Mouse (Mus musculus): Measurements from ENCODE around the gene Celsr1. TPM values are rescaled to one million over a fixed set of nuclear protein-coding genes. Genes with fewer than 3 reads are reported as not detected.
A peak's percentile ranks its signal among the peaks of the same experiment; 100 is the strongest.

Celsr1 gene
- total RNA-seq, 2 experiments from 2014 or later, result 0.31 to 0.43 TPM

DNA sequence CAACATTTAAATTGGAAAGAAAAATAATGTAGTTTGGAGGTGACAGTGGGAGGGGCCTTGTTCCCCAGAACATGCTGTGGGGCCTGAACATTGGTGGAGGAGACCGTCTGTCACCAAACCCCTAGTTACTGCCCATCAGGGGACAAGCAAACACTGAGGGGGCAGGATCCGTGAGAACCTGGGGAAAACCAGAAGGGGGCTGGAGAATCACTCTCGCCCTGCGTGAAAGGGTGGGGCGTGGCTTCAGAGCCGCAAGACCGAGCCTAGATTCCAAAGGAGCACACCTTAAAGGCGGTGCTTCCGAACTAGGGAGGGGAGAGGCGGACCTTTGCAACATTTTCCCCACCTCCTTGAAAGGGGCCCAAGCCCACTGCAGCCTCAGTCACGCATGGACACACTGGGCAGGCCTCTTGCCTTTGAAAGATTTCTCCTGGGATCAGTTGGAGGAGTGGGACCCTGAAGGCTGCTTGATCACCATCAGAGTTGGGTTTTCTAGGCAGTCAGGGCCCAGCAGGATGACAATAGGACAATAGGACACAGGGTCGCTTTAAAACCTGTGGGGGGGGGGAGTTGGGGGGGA is 1.3 kb upstream of the Celsr1 start:
- no peak for DNase-seq

DNA sequence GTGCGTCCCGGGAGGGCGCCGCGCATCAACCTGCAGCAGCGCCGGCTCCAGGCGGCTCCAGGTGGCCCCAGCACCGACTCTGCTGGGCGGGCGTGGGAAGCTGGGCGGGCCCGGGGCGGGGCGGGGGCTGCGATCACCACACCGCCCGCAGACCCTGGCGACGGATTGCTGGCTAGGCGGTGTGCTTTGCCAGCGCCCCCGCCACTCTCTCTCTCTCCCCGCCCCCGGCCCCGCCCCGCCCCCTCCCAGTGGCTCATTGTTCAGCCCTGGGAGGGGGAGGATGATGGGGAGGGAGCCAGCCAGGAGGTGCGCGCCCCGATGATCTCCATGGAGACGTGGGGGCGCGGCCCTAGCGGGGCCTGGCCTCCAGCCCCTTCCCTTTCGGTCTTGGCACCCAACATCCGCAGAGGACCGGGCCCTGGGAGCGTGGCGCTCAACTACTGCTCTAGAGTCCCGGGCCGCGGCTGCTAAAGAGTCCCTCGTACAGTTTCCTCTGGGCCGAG is 495 bp upstream of the Celsr1 start:
- no peak for DNase-seq

DNA sequence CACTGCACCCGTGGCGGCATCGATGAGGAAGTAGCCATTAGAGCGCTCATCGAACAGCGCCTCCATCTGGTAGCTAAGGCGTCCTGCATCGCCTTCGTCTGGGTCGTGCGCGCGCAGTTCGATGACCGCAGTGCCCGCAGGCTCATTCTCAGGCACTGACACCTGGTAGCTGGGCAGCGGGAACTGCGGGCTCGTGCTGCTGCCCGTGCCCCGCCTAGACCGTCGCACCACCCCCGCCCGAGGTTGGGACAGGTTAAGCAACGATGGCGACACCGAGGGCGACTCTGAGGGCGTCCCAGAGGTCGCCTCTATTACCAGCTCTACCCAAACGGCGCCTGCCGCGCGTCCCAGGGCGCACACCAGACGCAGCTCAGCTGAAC is 776 bp downstream of the Celsr1 start:
- no peak for DNase-seq

DNA sequence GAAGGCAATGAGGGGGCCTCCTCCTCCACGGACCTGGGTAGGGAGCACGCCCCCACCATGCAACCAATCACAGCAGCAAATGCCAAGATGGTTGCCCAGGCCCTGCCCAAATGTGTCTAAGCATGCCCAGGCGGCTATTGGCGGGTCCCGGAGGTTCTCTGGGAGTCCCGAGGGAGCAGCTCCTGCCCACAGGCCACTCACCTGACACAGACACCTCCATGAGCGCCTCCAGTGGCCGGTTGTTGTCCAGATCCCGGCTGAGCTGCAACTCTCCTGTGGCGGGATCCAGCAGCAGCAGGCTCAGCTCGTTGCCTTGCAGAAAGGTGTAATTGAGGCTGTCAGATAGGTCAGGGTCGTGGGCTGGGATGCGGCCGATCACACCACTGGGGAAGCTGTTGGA is 3.6 kb downstream of the Celsr1 start:
- DNase-seq, result no peak

DNA sequence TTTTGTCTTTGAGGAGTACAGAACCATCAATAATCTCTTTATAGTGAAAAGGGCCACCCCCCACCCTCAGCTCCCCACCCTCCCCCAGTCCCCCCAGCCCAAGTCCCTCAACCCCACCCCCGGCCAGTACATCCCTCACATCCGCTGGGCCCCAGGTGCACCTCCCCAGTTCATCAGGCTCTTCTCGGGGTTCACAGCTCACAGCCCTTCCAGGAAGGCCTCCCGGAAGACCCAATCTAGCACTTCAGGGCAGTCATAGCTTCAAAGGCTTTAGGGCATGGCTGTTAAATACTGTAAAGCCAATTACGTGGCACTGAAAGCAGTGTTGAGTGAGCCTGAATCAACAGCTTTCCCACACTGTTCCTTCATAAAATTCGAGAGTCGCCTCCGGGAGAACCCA is 5.7 kb downstream of the Celsr1 start:
- DNase-seq, result no peak

DNA sequence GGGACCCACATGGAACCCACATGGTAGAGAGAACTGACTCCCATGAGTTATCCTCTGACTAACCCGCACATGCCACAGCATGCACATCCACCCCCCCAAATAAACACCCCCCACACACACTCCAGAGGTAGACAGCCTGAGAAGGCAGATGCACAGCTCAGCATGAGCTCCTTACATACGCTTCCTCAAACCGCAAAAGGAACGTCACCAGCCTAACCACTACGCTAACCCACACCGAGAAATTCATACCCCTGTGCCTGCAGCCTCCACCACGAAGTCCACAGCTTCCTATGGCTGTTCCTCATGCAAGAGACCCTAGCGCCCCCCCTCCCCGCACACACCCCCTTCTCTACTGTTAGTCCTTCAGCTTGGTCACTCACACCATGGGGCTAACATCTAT is 11.6 kb downstream of the Celsr1 start:
- no peak for DNase-seq

DNA sequence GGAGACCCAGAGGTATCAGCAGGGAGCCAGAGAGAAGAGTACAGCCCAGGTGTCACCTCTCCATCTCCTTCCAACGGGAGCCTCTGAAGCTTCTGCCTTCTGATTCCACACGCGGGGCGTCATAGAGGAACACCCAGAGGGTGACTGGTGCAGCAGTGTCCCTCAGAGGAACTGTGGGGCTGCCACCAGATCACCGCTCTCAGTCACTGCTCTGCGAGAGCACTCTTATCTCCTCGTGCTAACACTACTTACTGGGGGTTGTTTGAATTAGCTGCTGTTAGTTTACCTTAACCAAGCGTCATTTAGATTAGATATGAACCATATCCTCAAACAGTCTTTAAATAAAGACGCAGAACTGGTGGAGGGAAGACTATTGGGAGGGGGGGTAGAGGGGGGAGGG is 12.3 kb downstream of the Celsr1 start:
- no peak for DNase-seq

DNA sequence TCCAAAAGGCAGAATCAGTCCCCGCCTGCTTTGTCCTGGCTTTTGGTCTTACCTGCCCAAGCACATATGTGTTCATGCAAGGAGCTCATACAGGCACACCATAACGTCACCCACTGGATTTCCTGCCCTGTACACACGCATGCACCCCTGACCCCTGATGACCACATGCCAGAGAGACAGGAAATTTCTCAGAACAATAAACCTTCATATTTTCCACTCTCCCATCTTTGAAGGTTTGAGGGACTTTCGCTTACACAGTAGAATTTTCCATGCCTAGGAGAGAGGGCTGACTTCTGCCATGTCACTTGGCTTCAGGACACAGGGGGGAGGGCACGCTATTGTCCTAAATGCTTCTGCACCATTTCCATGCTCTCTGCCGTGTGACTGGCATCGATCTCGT is 13.6 kb downstream of the Celsr1 start:
- no peak for DNase-seq

DNA sequence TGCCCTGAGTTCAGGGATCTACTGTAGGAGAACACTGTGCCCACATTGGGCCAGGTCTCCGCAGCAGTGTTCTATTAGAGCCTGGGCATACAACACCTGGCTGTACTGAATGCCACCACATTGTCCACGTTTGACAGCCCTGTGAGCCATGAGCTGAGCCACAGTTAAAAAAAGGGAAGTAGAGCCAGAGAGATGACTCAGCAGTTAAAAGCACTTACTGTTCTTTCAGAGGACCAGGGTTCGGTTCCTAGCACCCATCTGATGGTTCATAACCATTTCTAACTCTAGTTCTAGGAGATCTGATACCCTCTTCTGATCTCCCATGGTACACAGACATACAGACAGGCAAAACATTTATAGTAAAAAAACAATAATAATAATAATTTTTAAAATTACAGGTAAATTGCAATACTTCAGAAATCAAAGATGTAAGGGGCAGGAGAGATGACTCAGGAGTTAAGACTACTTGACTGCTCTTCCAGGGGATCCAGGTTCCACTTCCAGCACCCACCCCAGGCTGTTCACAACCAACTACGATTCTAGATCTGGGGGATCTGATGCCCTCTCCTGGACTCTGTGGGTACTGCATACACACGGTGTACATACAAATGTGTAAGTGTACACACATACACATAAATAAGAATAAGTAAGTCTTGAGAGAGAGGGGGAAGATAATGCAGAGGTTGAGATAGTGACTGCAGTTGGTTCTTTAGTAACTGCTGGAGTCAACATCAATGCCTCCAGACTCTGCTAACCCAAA is 14.6 kb downstream of the Celsr1 start:
- DNase-seq, result no peak

DNA sequence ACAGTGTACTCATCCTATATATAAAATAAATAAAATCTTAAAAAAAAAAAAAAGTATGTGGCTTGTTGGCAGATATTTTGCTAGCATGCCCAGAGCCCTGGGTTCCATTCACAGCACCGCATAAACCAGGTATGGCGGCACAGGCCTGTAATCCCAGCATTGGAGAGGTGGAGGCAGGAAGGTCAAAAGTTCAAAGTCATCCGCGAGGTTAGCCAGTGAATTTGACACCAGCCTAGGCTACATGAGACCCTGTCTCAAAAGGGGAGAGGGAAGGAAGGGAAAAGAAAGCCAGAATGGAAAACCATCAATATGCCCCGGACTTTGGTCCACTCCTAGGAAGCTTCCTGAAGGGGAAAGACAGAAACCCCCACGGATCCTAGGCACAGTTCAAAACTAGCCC is 16.2 kb downstream of the Celsr1 start:
- no peak for DNase-seq

DNA sequence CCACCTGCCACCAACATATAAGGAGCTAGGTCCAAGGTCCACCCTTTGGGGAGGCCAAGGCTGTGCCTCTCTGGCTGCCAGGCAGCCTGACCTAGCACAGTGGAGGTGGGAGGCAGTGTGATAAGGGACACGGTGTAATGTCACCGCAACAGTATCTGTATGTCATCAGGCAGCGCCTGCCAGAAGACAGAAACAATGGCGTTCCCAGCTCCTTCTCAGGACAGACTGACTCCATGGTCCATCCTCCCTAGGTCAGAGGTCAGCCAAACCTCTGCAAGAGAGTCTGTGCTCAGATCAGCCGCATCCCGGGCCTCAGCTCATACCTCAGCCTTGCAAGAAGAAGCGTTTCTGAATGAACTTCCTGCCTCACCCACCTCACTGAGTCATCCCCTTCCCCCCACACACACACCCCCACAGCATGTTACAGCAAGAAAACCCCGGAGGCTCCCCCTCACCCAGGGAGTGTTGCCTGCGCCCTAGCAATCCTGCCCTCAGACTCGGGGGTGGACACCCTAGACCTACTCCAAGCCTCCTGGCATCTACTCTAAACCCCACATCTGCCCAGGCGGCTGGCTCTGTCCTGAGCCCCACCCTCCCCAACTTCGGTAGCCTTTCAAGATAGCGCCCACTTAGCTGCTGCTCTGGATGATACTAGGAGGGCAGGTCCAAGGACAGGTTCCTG is 17.6 kb downstream of the Celsr1 start:
- no peak for DNase-seq

DNA sequence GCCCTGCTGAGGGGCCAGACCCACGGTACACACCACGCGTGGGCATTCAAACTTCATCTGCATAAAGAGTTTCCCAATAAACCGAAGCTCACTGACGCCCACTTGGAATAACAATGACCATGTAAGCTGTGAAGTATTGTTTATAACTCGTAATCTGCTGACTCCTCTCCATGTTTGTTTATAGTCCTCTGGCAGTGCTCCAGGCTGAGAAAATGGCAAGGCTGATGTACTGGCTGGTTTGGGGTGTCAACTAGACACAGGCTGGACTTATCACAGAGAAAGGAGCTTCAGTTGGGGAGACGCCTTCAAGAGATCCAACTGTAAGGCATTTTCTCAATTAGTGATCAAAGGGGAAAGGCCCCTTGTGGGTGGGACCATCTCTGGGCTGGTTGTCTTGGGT is 18.6 kb downstream of the Celsr1 start:
- no peak for DNase-seq

DNA sequence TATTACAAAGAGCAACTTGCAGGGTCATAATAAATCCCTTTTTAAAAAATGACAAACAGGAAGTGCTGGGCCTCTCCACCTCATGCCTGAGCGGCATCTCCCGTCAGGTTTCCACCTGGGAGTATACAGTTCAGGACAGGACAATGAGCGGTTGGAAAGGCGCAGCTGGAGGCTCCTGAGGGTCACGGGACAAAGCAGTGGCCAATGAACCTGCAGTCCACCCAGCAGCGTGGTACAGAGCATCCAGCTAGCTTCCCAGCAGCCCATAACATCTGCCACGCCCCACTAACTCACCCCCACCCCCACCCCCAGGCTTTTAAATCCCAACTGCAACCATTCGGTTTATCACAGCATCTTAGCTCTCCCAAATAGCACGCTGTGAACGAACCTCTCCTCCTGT is 19.9 kb downstream of the Celsr1 start:
- no peak for DNase-seq

DNA sequence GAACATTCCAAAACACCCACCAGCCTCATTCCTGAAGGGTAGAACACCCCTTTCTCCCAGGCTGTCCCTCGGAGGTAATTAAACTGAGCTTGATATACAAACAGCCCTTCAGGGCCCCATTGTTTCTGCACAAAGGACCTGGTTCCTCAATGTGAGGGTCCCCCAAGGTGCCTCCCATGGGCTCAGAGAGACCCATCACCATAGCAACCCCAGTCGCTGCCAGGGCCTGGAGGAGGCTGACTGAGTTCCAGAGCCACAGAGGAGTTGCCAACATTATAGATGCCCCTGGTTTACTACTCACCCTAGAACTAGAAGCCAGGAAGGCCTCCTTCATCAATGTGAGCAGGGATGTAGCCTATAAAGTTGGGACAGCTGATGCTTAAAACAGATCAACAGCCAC is 20.4 kb downstream of the Celsr1 start:
- DNase-seq, result no peak

DNA sequence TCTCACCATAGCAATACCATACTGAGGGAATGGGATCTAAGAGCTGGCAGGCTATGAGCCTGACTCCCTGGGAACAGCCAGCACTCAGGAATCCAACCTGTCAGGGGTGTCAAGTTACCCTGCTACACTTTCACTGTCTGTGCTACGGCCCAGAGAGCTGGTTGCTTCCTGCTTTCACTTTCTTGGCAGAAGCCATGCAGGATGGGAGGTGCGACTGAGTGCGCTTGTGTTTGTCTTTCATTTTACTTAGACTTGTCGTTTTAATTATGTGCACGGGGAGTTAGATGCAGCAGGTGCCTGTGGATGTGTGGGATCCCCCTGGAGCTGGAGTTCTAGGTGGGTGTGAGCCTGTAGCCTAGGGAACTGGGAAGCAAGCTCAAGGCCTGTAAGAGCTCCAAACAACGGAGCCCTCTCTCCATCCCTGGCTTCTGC is 25.9 kb downstream of the Celsr1 start:
- no peak for DNase-seq

DNA sequence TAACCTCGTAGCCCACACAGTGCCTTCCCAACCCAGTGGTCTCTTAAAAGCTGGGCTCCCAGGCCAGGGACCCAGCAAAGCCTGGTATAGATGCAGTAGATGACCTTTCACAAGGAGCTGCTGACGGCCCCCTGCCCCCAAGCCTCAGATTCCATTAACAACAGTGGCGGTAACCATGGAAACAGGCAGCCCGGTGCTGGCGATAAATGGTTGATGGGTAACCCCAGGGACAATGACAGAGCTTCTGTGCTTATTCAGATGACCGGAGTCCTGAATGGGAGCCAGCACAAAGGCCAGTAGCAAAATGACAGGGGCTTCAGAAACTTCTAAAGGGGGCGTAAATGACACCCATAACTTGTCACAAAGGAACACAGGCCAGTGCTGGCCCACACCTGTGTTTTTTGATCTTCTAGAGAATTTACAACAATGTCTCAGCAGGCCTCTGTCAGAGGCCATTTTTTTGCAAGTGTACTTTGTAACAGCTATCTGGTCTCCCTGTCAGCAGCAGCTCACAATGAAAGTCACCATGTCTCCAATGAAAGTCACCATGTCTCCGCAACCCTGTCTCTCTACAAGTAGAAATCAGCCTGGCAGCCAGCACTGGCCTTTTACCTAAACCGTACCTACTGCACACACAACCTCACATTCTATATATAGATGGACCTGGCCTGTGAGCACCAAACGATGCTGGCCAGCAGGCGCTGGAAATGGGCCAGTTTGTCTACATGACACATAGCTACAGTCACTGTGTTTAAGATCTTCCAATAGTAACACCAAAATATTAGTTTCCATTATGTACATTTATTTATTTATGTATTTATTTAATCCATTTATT is 27.7 kb downstream of the Celsr1 start:
- peak; percentile 45 for DNase-seq

DNA sequence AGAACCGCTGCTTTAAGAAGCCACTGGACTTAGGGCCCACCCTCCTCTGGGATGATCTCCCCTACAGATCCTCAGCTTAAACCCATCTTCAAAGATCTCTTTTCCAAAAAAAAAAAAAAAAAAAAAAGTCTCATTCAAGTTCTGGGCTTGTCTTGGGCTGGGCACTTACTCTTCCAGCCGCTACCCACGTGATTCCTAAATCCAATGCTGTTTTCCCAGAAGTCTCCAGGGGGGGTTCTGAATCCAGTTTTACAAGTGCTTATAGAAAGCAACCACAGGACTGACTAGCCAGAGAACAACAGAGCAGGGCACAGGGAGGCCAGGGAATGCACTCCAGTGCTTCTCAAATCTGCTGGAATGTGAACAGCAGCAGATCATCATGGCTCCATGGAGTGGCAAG is 29.5 kb downstream of the Celsr1 start:
- no peak for DNase-seq

DNA sequence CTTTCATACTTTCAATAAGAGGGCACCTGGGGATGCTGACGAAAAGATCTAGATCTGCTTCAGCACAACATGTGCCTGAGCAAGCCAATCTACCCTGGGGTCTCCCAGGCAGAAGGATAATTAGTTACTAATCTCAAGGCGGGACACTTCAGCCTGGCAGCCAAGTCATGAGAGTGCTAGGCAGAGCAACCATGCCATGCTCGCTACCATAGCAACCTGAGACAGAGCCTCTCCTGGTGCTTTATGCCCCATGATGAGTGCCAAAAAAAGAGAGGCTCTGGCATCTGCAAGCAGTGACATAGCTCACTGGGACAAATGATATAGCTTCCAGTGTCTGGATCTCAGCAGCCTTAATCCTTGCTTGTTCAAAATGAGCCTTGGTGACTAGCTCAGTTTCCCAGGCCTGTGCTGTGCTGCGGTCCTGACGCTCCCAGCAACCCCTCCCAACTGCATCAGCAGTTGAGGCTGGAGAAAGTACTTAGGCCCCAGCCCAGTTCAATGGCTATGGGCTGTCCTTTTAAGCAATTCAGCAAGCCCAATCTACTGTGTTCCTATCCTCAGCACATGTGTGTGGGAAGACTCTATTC is 32.8 kb downstream of the Celsr1 start:
- DNase-seq, result no peak

DNA sequence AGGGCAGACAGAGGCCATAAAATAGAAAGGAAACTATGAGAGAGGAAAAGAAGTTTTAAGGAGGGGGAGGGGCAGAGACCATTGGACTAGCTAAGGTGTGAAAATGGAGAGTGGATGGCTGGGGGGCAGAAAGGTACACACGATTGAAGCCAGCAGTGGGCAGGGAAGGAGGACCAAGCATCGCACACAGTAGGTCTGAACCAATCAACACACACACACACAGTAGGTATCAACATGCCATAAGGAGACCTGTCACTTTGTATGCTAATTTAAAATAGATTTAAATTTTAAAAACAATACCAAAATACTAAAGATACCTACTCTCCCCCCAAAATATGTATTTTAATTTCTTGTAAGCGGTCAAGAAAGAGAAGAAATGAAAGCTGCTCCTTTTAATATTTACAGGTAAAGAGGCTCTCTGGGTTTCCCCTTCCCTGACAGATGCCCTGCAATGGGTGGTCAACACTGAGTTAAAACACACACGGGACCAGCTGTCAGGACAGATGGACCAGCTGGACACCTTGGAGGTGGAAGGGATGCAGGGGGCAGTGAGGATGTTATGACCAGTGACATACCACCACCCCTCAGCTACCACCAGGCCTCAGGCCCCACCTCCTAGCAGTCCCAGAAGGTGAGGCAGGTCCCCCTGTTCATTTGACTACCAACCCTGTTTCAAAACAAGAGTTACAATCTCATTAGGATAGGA is 34.9 kb downstream of the Celsr1 start:
- no peak for DNase-seq

DNA sequence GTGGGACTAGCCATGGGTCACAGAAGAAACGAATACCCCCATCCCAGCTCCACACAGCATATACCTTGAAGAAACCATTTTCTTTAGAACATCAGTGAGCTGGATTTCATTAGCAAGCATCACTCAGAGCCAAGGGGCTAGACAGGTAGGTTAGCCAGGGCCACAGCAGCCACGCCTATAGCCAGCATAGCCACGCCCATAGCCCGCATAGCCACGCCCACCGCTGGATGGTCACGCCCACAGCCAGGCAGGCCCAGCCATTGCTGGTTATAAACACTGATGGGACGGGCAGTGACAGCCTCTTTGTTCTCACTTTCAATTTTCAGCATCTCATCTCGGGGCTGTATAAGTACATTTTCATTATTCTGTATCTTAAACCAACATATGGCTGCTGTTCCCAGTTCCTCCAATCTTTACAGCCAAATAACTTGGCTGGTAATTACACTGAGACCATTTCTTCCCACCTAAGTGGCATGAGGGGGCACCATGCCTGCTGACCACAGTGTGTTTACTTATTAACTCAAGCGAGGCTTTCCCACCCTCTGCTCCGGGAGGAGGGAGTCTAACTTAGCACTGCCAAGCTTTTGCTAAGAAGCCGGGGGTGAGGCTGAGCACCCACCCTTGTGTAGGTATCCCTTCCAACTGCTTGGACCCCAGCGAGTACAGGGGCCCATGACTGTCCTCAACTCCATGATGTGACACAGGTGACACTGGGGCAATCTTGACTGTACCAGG is 37.4 kb downstream of the Celsr1 start:
- no peak for DNase-seq

Measured in gastrocnemius, postnatal 25 days (tissue).